Mouse (Mus musculus) kidney, adult 18-20 months (tissue): Measurements from ENCODE around the gene Pcsk4.
A peak's percentile ranks its signal among the peaks of the same experiment; 100 is the strongest.

Experiments used
- DNase-seq: peaks from one replicate; pipeline ENCODE4 v3.0.0; 2021

The Pcsk4 gene

GRCm38 (mm10) chr10:80321670-80322581 lies 7.4 kb downstream of the Pcsk4 start:
- no peak for DNase-seq

- DNase-seq = no peak
Measured at GRCm38 (mm10) chr10:80321014-80321669, 8.2 kb downstream of the Pcsk4 start.

- peak; percentile 95 for DNase-seq
Measured at GRCm38 (mm10) chr10:80320340-80320760, 8.9 kb downstream of the Pcsk4 start, which contains the start of gene 2310011J03Rik. Gene 2310011J03Rik, minus strand, starts transcription at chr10:80320537.

- DNase-seq = no peak
Measured at GRCm38 (mm10) chr10:80317011-80317410, 12.3 kb downstream of the Pcsk4 start.

- DNase-seq = no peak
Measured at GRCm38 (mm10) chr10:80316359-80316781, 12.9 kb downstream of the Pcsk4 start.

- DNase-seq = no peak
Measured at GRCm38 (mm10) chr10:80315315-80315714, 14.0 kb downstream of the Pcsk4 start.

GRCm38 (mm10) chr10:80314494-80315001 lies 14.8 kb downstream of the Pcsk4 start:
- DNase-seq = no peak

- no peak for DNase-seq
Measured at GRCm38 (mm10) chr10:80313627-80314201, 15.6 kb downstream of the Pcsk4 start.

- DNase-seq = no peak
Measured at GRCm38 (mm10) chr10:80312586-80313504, 16.5 kb downstream of the Pcsk4 start.

- no peak for DNase-seq
Measured at GRCm38 (mm10) chr10:80311560-80311959, 17.7 kb downstream of the Pcsk4 start.

- DNase-seq = peak; percentile 52
Measured at GRCm38 (mm10) chr10:80304862-80305261, 24.4 kb downstream of the Pcsk4 start.

- no peak for DNase-seq
Measured at GRCm38 (mm10) chr10:80304458-80304857, 24.8 kb downstream of the Pcsk4 start.

- peak; percentile 64 for DNase-seq
Measured at GRCm38 (mm10) chr10:80302471-80302881, 26.8 kb downstream of the Pcsk4 start.

- no peak for DNase-seq
Measured at GRCm38 (mm10) chr10:80302082-80302355, 27.3 kb downstream of the Pcsk4 start.

GRCm38 (mm10) chr10:80301256-80302081 lies 27.8 kb downstream of the Pcsk4 start:
- DNase-seq = no peak

- no peak for DNase-seq
Measured at GRCm38 (mm10) chr10:80300672-80301181, 28.6 kb downstream of the Pcsk4 start.

GRCm38 (mm10) chr10:80299824-80300223 lies 29.5 kb downstream of the Pcsk4 start:
- DNase-seq = no peak

GRCm38 (mm10) chr10:80299301-80299700 lies 30.0 kb downstream of the Pcsk4 start:
- no peak for DNase-seq

GRCm38 (mm10) chr10:80298571-80299281 lies 30.6 kb downstream of the Pcsk4 start:
- no peak for DNase-seq

- DNase-seq = no peak
Measured at GRCm38 (mm10) chr10:80297526-80298133, 31.7 kb downstream of the Pcsk4 start.
